Comparison of ENCODE assay signal across 18 mouse cellular contexts in genomic region chr4:101459358-101459757, GRCm38 (mm10). TPM values are rescaled to one million over a fixed set of nuclear protein-coding genes. Genes with fewer than 3 reads are reported as not detected.
"Had no signal": no experiment of that assay in that cellular context is flagged by ENCODE, and none has a peak within 500 bp of the region (broad histone marks: within the 10 kb centered on the region; RNA-seq: fewer than 3 reads in every experiment).

No protein-coding gene starts in this region.

- H3K27ac ChIP-seq: lung, embryonic 15.5 days; macrophage; midbrain, embryonic 13.5 days; midbrain, embryonic 15.5 days; neural tube, embryonic 12.5 days; stomach, embryonic 15.5 days; stomach, postnatal 0 days had no signal

- H3K4me1 ChIP-seq: lung, embryonic 15.5 days; midbrain, embryonic 13.5 days; midbrain, embryonic 15.5 days; neural tube, embryonic 12.5 days; stomach, embryonic 15.5 days had no signal

- DNase-seq: liver, postnatal 0 days; lung, adult 2 months; lung, postnatal 14 days; lung, postnatal 36 days; right cerebral cortex, postnatal 25 days; thymus, adult 2 months; thymus, postnatal 25 days; thymus, postnatal 4 days had no signal

- H3K4me3 ChIP-seq: lung, embryonic 15.5 days; megakaryocyte, embryonic 14.5 days; midbrain, embryonic 13.5 days; midbrain, embryonic 15.5 days; neural tube, embryonic 12.5 days; stomach, embryonic 15.5 days had no signal

RNA-seq across cellular contexts. Expression of gene Dnajc6, which starts 37.1 kb away (rescaled TPM):
- total RNA-seq: monocyte, adult 5-6 weeks; neutrophil, adult 5-6 weeks had no signal
- polyA plus RNA-seq: macrophage had no signal
